Mouse (Mus musculus): Measurements from ENCODE around the gene Apobec2.
"Not testable (repeated sequence)": the region's sequence is repeated elsewhere in the genome, so short reads cannot be mapped to it uniquely, and the experiment has no call there.

The Apobec2 gene

DNA sequence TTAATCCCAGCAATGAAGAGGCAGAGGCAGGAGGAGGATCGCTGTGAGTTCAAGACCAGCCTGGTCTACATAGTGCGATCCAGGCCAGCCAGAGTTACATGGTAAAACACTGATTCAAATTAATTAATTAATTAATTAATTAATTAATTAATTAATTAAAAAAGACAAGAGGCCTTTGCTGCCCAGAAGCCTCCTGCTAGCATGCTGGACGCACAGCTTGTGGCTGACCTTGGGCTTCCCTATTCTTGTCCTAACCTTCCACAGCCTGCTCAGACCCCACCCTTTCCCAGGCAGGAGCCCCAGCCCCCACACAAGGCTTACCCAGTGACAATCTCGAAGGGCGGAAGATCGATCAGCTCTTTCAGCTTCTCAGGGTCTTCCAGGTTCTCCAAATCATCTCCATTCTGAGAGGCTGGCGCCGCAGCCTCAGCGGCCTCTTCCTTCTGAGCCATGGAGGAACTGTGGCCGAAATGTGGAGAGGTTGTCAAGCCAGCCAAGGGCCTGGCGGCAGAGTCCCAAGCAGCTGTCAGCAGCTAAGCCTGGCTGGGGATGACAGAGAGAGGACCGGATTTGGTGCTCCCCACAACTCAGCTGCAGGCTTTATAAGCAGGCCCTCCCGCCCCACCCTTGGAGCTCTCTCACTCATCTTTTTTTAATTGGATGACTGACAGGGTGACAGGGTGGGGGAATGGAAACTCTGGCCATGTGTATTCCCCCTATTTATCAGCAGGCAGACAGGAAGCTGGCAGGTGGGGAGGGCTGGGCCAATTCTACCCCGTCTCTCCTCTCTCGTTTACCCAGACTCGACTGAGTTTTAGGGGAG lies at the start of gene Apobec2:
Gene Apobec2 (minus strand): TSS at position 773 of the 823 bp plus-strand sequence.
- no peak for DNase-seq (ENCODE audit: low spot score)

DNA sequence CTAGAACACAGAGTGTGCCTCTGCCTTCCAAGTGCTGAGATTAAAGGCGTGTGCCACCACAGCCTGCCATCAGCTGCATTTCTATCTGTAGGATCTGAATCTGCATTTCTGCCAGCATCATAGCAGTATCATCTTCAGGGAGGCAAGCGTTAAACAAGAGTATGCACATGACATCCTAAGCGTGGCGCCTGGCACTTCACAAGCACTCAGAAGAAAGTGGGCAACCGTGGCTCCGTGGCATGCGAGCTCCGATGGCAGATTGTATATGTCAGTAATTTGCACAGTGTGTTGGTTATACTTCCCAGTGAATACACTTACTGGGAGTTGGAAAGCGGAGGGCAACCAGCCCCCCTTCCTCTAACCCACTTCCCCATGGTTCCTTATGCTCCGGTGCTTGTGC lies 47.2 kb upstream of the Apobec2 start:
- no peak for DNase-seq (ENCODE audit: low spot score)

DNA sequence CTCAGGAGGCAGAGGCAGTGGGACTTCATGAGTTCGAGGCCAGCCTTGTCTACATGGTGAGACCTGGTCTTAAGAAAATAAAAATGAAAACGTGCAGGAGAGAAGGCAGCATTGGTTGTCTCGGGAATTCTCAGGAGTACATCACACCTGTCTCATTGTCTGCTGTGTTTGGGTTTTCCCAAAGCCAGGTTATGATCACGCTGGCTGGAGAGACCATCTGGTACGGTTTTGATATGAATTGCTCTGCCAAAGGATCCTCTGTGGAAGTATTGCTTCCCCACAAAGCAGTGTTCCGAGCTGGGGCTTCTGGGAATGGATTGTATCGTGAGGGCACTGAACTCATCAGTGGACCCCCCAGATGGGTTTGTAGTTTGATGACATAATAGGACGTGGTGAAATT lies 42.7 kb upstream of the Apobec2 start:
- DNase-seq (ENCODE audit: low spot score), result no peak

DNA sequence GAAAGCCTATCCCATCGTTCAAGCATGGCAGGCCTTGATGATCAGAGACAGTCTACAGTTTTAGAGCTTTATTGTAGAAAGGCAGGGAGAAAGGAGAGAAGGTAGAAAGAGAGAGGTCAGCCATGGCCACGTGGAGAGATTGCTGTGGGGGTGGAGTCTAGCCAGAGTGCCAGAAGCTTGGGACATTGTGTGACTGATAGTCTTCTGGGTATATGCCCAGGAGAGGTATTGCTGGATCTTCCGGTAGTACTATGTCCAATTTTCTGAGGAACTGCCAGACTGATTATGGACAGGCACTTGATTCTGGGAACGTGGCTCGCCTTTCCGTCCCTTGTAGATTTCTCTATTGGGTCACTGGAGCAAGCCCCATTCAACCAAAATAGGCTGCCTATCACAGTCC lies 41.6 kb upstream of the Apobec2 start:
- DNase-seq (ENCODE audit: low spot score), result not testable (repeated sequence)

DNA sequence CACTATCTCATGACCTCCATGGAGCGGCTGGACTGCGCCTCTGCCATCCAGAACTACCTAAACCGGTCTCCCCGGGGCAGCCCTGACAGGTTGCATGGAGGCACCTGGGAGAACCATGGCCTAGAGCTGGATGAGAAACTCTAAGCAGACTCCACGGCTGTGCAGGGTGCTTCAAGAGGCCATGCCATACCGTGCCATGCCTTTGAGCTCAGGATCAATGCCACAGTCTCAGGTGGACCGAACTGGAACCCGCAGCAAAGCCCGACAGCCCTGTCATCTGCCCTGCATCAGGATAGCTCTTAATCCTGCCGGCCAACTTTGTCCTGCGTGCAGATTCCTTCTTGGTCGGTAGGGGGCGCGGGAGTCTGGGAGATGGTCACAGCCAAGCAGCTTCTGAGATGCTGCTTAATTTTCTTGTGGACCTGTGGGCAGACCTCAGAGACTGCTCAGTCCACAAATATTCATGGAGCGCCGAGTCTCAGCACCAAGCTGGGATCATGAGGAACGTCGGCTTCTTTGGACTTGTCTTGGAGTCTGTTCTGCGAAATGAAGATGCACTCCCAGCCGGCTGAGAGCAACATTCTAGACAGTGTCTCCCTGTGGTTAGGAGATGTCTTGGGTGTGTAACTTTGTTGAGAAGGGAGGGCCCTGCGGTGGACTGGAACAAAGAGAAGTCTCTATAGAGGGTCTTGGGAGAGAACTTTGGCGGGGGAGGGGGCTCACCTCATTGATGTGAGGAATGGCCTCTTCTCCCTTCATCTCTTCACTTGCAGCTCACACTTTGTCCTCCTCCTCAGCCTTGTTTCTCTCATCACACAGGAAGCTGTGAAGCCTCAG lies 34.9 kb upstream of the Apobec2 start:
- DNase-seq (ENCODE audit: low spot score), result peak; percentile 90

DNA sequence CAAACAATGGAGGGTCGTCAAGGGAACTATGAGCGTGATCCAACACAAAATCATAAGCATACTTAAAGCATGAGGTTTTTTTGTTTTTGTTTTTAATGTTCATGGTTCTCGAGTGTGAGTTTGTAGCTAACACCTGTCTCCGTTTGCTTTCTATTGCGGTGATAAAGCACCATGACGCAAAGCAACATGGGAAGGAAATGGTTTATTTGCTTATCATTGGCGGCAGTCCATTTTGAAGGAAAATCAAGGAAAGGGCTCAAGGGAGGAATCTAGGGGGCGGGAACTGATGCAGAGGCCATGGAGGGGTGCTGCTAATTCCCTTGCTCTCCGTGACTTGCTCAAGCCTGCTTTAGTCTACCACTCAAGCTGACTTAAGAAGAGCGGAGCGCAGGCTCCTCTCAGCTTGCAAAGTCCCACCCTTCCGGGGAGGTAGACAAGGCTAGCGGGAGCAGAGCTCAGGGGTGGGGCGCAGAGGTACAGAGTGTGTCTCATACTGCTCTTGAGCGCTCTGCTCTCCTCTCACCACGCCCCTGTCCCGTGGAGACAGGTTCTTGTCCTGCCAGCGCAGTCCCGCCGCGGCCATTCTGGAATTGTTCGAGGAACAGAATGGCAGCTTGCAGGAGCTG lies 34.2 kb upstream of the Apobec2 start:
- no peak for DNase-seq (ENCODE audit: low spot score)

DNA sequence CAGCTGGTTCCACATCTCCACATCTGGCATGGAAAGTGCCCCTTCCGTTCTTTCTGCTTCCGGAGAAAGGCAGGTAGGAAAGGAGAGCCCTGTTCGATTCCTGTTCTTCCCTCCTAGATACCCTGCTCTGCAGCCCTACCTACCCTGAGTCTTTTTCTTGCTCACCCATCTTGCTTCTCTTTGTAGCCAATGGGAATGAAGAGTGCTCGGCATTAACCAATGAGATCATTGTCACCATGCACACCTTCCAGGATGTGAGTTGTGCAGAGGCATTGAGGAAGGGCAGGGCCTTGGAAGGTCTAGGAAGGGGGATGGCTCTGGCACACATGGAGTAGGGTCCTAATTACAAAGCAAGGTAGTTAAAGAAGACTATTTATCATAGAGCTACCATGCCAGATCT lies 30.7 kb upstream of the Apobec2 start:
- no peak for DNase-seq (ENCODE audit: low spot score)

DNA sequence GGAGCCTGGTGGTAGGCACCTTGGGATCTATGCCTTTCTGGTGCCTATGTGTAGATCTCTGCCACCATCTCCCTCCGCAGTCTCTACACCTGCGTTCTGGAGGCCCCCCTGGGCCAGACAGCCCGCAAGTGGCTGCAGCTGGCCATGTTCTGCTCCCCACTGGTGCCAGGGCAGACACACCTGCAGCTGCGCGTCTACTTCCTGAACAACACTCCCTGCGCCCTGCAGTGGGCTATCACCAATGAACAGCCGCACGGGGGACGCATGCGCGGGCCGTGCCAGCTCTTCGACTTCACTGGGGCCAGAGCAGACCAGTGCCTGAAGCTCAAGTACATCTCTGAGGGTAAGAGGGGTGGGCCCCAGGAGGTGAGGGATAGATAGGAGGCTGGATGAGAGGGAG lies 29.4 kb upstream of the Apobec2 start:
- DNase-seq (ENCODE audit: low spot score), result no peak

DNA sequence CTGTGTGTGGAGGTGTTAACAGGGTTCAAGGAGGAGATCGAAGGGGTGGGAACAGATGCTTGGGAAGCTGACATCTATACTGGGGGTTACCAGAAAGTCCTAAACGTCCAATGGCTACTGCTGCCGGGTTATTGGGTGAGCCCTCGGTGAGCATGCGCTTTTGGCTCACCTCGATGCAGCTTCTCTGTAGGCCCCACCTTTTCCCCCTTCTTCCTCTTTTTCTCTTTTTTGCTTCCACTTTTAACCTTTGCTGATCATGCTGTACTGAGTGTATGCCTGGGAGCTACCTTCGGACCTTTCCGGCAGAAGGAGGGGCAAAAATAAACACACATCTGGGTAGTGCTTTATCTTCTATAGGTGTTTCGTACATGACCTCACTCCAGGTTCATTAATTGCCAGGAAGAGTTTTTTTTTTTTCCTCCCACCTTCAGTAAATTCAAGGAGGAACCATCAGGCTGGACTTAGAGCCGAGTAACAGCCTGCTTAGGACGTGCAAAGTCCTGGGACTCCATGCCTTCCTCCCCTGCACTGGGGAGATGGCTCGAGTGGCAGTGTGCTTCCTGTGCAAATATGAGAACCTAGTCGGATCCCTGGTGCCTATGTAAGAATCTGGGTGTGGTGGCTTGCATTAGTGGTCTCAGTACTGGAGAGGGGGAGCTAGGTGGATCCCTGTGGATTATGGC lies 25.4 kb upstream of the Apobec2 start:
- no peak for DNase-seq (ENCODE audit: low spot score)

DNA sequence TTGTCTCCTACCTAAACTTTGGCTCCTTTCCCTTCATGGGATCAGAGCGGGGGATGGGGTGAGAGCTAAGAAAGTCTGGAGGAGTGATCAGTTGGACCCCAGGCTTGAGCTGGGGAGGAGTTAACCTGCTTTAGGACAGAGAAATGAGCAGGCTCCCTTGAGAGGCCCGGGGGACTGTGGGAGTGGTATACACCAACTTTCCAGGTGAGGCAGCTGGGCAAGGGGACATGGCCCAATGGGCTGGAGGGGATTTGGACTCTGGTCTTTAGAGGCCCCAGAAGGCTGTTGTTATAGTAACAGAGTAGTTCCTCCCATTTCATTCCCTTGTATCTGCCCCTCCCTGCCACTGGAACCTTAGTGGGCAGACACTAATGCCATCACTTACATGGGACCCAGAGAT lies 23.2 kb upstream of the Apobec2 start:
- no peak for DNase-seq (ENCODE audit: low spot score)

DNA sequence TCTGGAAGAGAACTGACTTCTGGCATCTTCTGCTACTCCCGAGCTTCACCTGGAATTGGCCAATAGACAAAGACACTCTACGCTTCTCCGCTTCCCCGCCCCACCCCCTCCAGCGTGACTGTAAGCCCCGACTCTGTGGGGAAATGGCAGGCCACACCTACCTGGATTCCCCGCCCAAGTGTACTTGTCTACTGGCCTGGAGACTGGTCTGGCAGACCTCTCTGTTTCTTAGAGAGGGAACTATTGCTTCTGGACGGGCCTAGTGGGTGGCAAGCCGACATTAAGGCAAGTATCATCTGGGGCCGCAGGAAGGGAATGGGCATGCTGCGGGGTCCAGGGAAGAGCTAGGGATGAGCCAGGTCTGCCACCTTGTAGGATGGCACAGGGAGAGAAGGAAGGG lies 22.0 kb upstream of the Apobec2 start, which contains the start of gene Unc5cl:
Gene Unc5cl (plus strand): TSS at position 214 of the 400 bp plus-strand sequence.
- no peak for DNase-seq (ENCODE audit: low spot score)

DNA sequence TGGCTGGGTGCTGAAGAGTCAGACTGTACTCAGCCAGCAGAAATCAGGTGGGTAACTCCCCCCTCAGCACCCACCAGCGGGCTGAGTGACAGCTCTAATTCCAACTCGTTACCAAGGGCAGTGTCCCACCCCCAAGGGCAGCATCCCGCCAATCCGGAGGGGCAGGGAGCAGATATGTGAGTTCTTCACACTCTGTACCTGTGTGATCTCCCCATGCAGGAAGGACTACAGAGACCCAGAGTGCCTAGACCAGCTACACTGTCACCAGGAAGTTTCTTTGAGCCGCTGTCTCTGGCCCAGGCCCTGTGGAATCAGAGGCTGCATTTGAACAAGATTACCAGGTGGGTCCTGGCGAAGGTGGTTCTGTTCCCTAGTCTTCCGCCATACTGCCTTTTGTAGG lies 21.5 kb upstream of the Apobec2 start:
- DNase-seq (ENCODE audit: low spot score), result no peak

DNA sequence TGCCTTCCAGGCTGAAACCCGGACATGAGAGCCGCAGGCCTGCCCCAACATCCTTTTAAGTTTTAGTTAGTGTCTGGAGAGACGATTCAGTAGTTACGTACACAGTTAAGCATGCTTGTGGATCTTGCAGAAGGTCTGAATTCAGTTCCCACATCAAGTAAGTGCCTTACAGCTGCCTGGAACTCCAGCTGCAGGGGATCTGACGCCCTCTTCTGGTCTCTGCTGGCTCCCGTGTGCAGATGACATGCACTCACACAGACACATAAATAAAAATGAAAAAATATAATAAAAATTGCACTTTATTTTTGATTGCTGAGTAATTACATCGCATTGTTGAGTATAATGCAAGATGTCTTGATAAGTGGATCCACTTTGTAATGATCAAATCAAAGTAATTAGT lies 20.8 kb upstream of the Apobec2 start:
- no peak for DNase-seq (ENCODE audit: low spot score)

DNA sequence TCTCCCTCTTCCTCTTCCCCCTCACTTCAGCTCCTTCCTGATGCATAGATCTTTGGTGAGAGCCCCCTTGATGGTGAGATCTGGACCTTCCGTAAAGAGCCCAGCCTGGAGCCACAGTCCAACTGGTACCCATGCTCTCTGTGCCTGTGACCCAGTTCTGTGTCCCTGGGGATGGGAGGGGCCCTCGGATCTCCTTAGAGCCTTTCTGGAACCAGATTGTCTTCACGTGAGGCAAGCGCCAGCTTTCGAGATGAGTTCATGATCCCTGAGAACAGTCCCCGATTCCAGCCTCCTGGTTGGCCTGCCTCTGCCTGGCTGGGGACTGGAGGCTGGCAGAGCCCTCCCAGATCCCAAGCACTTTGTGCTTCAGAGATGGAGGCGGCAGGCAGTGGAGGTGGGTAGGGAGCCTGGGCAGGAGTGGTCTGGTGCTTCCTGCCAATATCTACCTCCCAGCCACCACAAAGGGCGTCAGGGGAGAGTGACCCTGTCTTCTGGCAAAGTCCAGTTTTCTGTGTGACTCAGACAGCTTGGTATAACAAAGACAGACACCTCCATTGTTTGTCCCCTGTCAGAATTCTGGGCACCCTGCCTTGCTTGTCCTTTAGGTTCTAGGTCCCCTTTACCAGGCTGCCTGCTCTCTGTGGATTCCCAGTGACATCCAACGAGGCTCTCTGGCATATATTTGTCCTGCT lies 19.2 kb upstream of the Apobec2 start:
- DNase-seq (ENCODE audit: low spot score), result no peak

DNA sequence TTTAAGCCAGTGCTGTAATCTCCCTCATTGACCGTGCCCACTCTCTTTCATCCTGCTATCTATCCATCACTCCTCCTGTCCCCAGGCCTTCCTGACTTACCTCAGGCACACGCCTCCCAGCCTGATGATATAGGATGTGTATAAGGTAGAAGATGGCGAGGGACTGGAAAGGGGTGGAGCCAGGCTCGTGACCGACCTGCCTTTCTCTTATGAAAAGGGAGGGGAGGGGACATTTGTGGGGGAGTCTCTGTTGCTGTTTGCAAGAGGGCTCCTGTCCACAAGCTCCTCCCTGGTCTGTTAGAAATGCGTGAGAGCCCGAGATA lies 18.6 kb upstream of the Apobec2 start, which contains the start of gene Tspo2:
Gene Tspo2 (minus strand): TSS at position 170 of the 323 bp plus-strand sequence.
- DNase-seq (ENCODE audit: low spot score), result no peak

DNA sequence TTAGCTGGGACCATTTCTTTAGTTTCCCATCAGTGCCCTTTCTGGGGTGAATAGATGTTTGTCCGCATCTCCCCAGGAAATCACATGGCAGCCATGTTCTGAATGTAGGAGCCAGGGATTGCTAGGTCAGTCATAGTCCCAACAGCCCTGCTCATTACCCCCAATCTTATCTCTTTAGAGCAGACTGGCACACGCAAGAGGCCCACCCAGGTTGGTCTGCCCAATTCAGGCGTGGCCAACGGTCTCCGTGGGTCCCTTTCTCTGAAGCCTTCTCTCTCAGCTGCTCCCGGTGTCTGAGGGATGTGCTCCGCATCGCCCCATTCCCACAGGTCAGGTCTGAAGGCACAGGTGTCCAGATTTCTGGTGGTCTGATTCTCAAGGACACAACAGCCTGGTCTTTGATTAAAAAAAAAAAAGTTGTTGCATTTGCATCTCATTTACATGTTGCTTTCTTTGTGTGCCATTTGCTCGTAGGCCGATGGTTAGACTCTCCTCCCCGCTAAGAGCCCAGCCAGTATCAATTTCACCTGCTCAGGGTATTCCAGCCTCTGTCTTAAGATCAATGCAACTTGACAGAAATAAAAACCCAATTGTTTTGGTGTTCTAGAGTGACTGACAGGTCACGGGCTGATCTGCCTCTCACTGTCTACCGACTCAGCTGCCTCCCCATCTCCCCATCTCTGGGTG lies 18.1 kb upstream of the Apobec2 start:
- no peak for DNase-seq (ENCODE audit: low spot score)

DNA sequence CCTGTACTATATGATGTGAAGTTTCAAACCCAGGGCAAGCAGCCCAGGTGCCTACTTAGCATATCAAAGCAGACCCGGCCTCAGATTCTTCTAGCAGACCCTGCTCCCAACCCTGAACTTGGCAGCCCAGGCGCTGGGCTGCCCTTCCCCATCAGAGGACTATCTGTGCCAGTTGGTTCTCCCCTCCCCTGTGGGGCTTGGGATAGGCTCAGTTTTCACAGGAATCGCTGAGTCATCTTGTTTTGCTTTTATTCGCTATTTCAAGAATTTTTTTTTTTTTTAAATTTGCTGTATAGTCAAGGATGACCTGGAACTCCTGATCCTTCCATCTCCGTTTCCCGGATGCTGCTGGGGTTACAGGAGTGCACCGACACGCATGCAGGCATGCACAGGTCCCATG lies 14.9 kb upstream of the Apobec2 start:
- no peak for DNase-seq (ENCODE audit: low spot score)

DNA sequence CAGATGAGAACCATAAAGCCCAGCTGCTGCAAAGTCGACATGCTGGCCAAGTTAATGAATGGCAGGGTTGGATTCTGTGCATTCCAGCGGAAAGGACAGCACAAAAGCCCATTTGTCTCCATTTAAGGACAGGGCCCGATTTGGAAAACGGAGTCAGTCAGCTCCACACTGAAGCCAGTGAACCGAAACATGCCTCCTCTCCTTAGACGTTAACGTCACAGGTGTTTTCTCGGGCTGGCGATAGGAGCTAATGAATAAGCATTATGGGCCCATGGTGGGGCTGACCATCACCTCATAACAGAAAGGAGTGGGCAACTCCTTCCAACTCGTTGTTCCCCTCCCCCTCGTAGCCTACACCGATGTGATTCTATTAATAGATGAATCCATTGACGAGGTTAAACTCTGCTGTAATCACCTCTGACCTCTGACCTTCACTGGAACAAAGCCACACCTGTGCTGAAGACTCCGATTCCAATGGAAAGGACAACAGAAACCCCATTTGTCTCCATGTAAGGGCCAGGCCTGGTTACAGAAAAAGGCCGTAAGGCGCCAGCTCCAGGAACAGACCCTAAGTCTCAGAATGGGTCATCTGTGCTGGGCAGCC lies 10.9 kb upstream of the Apobec2 start:
- no peak for DNase-seq (ENCODE audit: low spot score)

DNA sequence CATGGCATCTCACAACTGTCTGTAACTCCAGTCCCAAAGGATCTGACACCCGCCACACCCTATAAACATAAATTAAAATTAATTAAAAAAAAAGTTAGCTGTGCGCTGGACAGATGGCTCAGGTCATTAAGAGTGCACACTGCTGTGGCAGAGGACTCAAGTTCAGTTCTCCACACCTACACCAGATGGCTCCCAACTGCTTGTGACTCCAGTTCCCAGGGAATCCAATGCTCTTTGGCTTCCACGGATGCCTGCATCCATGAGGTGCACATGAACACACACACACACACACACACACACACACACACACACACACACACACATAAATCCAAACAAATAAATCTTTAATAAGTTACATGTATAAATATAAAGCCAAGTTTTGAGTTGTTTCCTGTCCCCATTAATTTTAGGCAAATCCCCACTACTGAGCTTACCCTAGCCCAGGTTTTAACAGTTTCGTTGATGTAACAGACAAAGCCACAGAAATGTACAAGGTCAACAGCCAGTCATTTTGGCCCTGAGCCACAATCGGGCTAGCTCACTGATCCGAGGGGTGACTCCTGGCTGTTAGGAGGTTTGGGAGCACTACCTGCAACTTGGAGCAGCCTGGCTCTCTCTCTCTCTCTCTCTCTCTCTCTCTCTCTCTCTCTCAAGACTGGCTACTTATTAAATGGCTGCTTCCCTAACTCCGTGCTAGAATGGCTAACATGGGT lies 10.2 kb upstream of the Apobec2 start:
- DNase-seq (ENCODE audit: low spot score), result peak; percentile 35

DNA sequence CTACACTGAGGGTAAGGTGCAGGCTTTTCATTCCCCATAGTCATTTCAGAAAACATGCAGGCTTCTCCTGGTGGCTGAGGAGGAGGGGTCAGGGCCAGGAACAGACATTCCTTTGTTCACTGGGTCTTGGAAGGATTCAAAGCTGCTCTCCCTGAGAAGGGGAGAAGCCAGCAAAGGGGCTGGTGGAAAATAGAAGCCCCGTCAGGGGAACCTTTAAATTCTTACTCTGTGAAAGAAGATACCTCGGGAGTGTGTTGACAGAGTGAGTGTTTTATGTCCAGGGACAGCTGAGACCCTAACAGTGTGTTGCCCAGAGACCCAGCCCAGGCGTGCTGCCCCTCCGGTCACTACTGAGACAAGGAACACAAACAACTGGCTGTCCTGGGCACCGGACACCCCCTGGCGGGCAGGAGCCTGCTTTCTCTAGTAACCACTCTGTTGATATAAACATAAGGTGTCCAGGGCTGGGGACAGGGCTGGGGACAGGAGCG lies 4.7 kb upstream of the Apobec2 start:
- DNase-seq (ENCODE audit: low spot score), result peak; percentile 68
